Mouse (Mus musculus): ENCODE results near the gene Mctp1.

DNA sequence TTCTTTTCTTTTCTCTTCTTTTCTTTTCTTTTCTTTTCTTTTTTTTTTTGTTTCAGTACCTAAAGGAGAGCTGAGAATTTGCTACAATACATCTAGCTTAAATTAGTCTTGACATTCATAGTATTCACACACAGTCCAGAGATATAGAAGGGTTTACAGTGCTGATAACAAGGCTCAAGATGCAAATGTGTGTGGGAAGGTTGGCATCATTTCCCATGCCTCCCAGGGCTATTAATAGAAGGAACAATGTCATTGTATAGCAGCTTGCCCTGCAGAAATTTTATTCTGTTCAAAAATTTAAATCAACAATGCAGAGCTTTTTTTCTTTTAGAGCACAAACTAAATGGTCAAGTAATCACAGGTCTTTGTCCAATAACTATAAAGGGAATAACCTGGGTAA is 564.9 kb downstream of the Mctp1 start:
- no peak for TF ChIP-seq CTCF (IDR thresholded peaks at IDR 0.05; ENCODE audit: borderline replicate concordance, insufficient read depth, low read length)
- no peak for TF ChIP-seq POLR2A (IDR thresholded peaks at IDR 0.05; ENCODE audit: low read depth, low read length)
